Mouse (Mus musculus) heart, postnatal 0 days (tissue): ENCODE data around the gene Ksr1. TPM values are rescaled to one million over a fixed set of nuclear protein-coding genes. Genes with fewer than 3 reads are reported as not detected.

Experiments
- ATAC-seq: fragments of 200-750 bp; cut with Nextera tagmentation; 2 replicates; pipeline ENCODE4 v1.8.0; 2017; ENCODE audit warnings: low read depth, moderate number of reproducible peaks, moderate library complexity; ENCODE audit not compliant: insufficient read depth
- DNase-seq: peaks from one replicate; pipeline ENCODE4 v3.0.0-alpha.2; 2016; ENCODE audit warnings: low spot score
- H3K27ac ChIP-seq: fragments of 300-500 bp; sonication (generic); 2 replicates; pipeline ENCODE4 v1.5.1; 2014; ENCODE audit warnings: low read depth, mild to moderate bottlenecking
- H3K27me3 ChIP-seq: fragments of 300-500 bp; sonication (generic); 2 replicates; pipeline ENCODE4 v1.6.1; 2014; ENCODE audit warnings: low read length, mixed read lengths; ENCODE audit not compliant: control insufficient read depth, insufficient read depth
- H3K36me3 ChIP-seq: fragments of 300-500 bp; sonication (generic); replicated peaks from 2 replicates; pipeline ENCODE4 v1.6.1; 2014; ENCODE audit warnings: low read length, mixed read lengths; ENCODE audit not compliant: control insufficient read depth, insufficient read depth
- H3K4me1 ChIP-seq: fragments of 300-500 bp; sonication (generic); 2 replicates; pipeline ENCODE4 v1.6.1; 2014; ENCODE audit warnings: antibody characterized with exemption; ENCODE audit not compliant: control insufficient read depth, insufficient read depth
- H3K4me2 ChIP-seq: fragments of 300-500 bp; sonication (generic); 2 replicates; pipeline ENCODE4 v1.6.1; 2014; ENCODE audit warnings: low read depth, mild to moderate bottlenecking, low read length, moderate library complexity
- H3K4me3 ChIP-seq: fragments of 300-500 bp; sonication (generic); 2 replicates; pipeline ENCODE4 v1.5.1; 2014; ENCODE audit warnings: low read depth, low read length
- H3K9ac ChIP-seq: fragments of 300-500 bp; sonication (generic); replicated peaks from 2 replicates; pipeline ENCODE4 v1.6.1; 2014; ENCODE audit warnings: low read depth, low read length, mixed read lengths
- H3K9me3 ChIP-seq: fragments of 300-500 bp; sonication (generic); replicated peaks from 2 replicates; pipeline ENCODE4 v1.6.1; 2016; ENCODE audit warnings: low read length; ENCODE audit not compliant: control insufficient read depth
- CTCF ChIP-seq: IDR thresholded peaks from 2 replicates; pipeline ENCODE4 v1.5.1; 2016; ENCODE audit warnings: antibody characterized with exemption, control low read depth, low read depth
- EP300 ChIP-seq: IDR thresholded peaks from 2 replicates; pipeline ENCODE4 v1.6.1; 2016; ENCODE audit warnings: antibody characterized with exemption, low read depth
- WGBS: fragments of 180-500 bp; shearing (Covaris S2); extraction: QIAGEN DNeasy Blood & Tissue Kit; methylation state at CpG from one replicate; pipeline ENCODE4 v1.1.7; 2014; 5-methylcytosine and 5-hydroxymethylcytosine counted together
- polyA plus RNA-seq: library from polyadenylated mRNA; unstranded; fragments of >200 nt; fragmentation: Nextera tagmentation; extraction: Ambion mirVana; gene quantifications from 2 replicates; pipeline ENCODE4 v1.2.1, GENCODE M21; 2015
- total RNA-seq: library from RNA; depleted of rRNA; stranded (reverse); fragments of >200 nt; gene quantifications from 2 replicates; pipeline ENCODE4 v1.2.3, GENCODE M21; 2014; ENCODE audit warnings: low replicate concordance

Gene Ksr1
- total and polyA plus RNA-seq, 2 experiments from 2014 or later: 1.5 to 15.2 TPM

GRCm38 (mm10) chr11:79141235-79142109 is 4.7 kb downstream of the Ksr1 start:
- H3K27ac ChIP-seq: peak overlapping the region; percentile 26; the same call in 1 of the 2 replicates
- DNase-seq (no peak), ATAC-seq (no peak)
- H3K9me3 ChIP-seq: no peaks in the 10 kb centered on the region
- H3K4me2 ChIP-seq: 0 out of 2 replicates have a peak overlapping the region, but pooled peaks have one; percentile 0
- H3K27me3 ChIP-seq: no peaks in the 10 kb centered on the region
- no peak for TF ChIP-seq CTCF
- TF ChIP-seq EP300: no peak
- no peak overlapping the region for H3K9ac ChIP-seq
- no peaks in the 10 kb centered on the region for H3K36me3 ChIP-seq
- 17% methylated on average over 9 of the region's 11 CpGs for WGBS
- H3K4me3 ChIP-seq: no peak overlapping the region
- peaks cover 37% of the 10 kb centered on the region; the same call in 1 of the 2 replicates for H3K4me1 ChIP-seq

- ATAC-seq: no peak
- Histone ChIP-seq H3K4me1 (peaks cover 44% of the 10 kb centered on the region), H3K4me3 (no peak overlapping the region), H3K4me2 (no peak overlapping the region), H3K9me3 (no peaks in the 10 kb centered on the region), H3K27ac (no peak overlapping the region), H3K27me3 (no peaks in the 10 kb centered on the region), H3K9ac (no peak overlapping the region), H3K36me3 (no peaks in the 10 kb centered on the region)
- TF ChIP-seq CTCF: no peak
- TF ChIP-seq EP300: no peak
- no peak for DNase-seq
- WGBS: 86% methylated on average over 6 of the region's 6 CpGs
Observed at GRCm38 (mm10) chr11:79140511-79140888, 5.7 kb downstream of the Ksr1 start.

DNA sequence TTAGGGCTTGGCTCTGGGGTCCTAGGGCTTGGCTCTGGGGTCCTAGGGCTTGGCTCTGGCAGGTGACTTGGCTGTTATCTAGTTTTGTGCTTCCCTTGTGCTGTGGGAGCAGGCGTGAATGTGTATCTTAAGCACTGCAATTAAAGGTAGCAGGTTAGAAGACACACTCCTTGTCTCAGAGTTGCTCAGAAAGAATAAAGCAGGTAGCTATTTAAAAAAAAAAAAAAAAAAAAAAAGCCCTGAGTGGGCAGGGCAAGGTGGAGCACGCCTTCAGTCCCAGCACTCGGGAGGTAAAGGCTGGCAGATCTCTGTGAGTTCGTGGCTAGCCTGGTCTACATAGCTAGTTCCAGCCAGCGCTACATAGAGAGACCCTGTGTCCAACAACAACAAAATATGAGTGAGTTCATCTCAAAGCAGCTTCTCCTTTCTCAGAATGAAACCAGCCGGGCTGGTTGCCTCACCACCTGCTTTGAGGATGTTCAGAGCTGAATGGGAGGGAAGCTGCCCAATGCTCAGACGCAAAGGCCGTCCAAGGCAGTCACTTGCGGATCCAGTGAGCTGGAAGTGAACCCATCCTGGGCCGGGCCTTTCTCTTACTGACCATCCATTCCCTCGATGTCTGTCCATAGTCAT is 6.2 kb downstream of the Ksr1 start:
- Histone ChIP-seq H3K9me3 (no peaks in the 10 kb centered on the region), H3K4me3 (no peak overlapping the region), H3K4me2 (no peak overlapping the region), H3K27me3 (no peaks in the 10 kb centered on the region), H3K9ac (no peak overlapping the region), H3K36me3 (no peaks in the 10 kb centered on the region), H3K27ac (no peak overlapping the region), H3K4me1 (peaks cover 42% of the 10 kb centered on the region)
- ATAC-seq (no peak), DNase-seq (no peak)
- TF ChIP-seq CTCF (no peak), EP300 (no peak)
- 87% methylated on average over 11 of the region's 11 CpGs for WGBS

GRCm38 (mm10) chr11:79138621-79139020 is 7.6 kb downstream of the Ksr1 start:
- Histone ChIP-seq H3K36me3 (no peaks in the 10 kb centered on the region), H3K4me3 (no peak overlapping the region), H3K9me3 (no peaks in the 10 kb centered on the region), H3K4me1 (peaks cover 36% of the 10 kb centered on the region), H3K4me2 (no peak overlapping the region), H3K27ac (no peak overlapping the region), H3K9ac (no peak overlapping the region), H3K27me3 (no peaks in the 10 kb centered on the region)
- 67% methylated on average over 6 of the region's 6 CpGs for WGBS
- TF ChIP-seq CTCF: no peak
- no peak for TF ChIP-seq EP300
- ATAC-seq (no peak), DNase-seq (no peak)

DNA sequence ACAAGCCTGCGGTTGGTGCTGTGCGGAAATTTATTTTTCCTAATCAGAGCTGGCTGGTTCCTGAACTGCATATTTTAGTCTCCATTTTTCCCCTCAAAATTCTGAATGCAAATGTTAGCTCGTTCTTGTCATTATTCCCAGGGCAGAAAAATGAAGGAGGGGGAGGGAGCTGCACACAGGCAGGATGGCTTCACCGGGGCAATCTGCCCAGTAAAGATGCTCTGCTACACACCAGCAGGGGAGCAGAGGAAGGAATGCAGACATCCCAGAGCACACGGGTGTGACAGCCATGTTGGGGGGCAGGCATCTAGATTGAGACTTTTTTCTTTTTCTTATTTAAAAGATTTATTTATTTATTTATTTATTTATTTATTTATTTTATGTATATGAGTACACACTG is 9.0 kb downstream of the Ksr1 start:
- no peaks in the 10 kb centered on the region for H3K36me3 ChIP-seq
- no peak overlapping the region for H3K4me3 ChIP-seq
- peaks cover 42% of the 10 kb centered on the region for H3K4me1 ChIP-seq
- TF ChIP-seq EP300: no peak
- no peak for TF ChIP-seq CTCF
- no peak overlapping the region for H3K27ac ChIP-seq
- H3K4me2 ChIP-seq: no peak overlapping the region
- ATAC-seq (no peak), DNase-seq (no peak)
- no peak overlapping the region for H3K9ac ChIP-seq
- H3K9me3 ChIP-seq: no peaks in the 10 kb centered on the region
- WGBS: 73% methylated on average over 5 of the region's 5 CpGs
- H3K27me3 ChIP-seq: no peaks in the 10 kb centered on the region
